Comparison of ENCODE assay signal across 20 mouse cellular contexts in genomic region chr2:113030689-113031088, GRCm38 (mm10).
DNase-seq lines count a peak whose midpoint lies in the region; ATAC-seq and TF ChIP-seq lines count a peak whose summit lies in the region.
"Had no signal": no experiment of that assay in that cellular context is flagged by ENCODE, and none has a peak within 500 bp of the region (broad histone marks: within the 10 kb centered on the region; RNA-seq: fewer than 3 reads in every experiment).

No protein-coding gene starts in this region.

- no peaks in the 10 kb centered on the region for H3K36me3 ChIP-seq in hindbrain, embryonic 14.5 days (replicated peaks; ENCODE audit: control insufficient read depth, insufficient read depth)
- no peaks in the 10 kb centered on the region for H3K36me3 ChIP-seq in hindbrain, embryonic 10.5 days
- no peaks in the 10 kb centered on the region for H3K36me3 ChIP-seq in C2C12 (ENCODE audit: control insufficient read depth, insufficient read depth)
- no peaks in the 10 kb centered on the region for H3K36me3 ChIP-seq in hindbrain, postnatal 0 days (ENCODE audit: insufficient read depth, low read length)
- H3K36me3 ChIP-seq: embryonic facial prominence, embryonic 10.5 days; kidney, embryonic 15.5 days; liver, embryonic 13.5 days; midbrain, embryonic 13.5 days; stomach, embryonic 15.5 days had no signal

- no peaks in the 10 kb centered on the region for H3K79me2 ChIP-seq in C2C12 (ENCODE audit: control insufficient read depth, insufficient read depth)

- H3K4me2 ChIP-seq in hindbrain, embryonic 14.5 days (replicated peaks), result no peak overlapping the region
- no peak overlapping the region for H3K4me2 ChIP-seq in hindbrain, postnatal 0 days (ENCODE audit: low read depth, low read length)
- H3K4me2 ChIP-seq: heart, embryonic 11.5 days; kidney, embryonic 15.5 days; liver, embryonic 13.5 days; lung, embryonic 14.5 days; midbrain, embryonic 13.5 days; stomach, embryonic 15.5 days had no signal

- no peak overlapping the region for H3ac ChIP-seq in C2C12 (ENCODE audit: control insufficient read depth, insufficient read length, low read depth)

- no peak overlapping the region for H3K4me3 ChIP-seq in hindbrain, embryonic 14.5 days (replicated peaks; ENCODE audit: low read length)
- H3K4me3 ChIP-seq in hindbrain, embryonic 10.5 days, result no peak overlapping the region
- no peak overlapping the region for H3K4me3 ChIP-seq in C2C12 (ENCODE audit: insufficient read depth, poor library complexity, severe bottlenecking)
- H3K4me3 ChIP-seq in hindbrain, postnatal 0 days (ENCODE audit: low read length), result no peak overlapping the region
- H3K4me3 ChIP-seq: embryonic facial prominence, embryonic 10.5 days; kidney, embryonic 15.5 days; liver, embryonic 13.5 days; midbrain, embryonic 13.5 days; stomach, embryonic 15.5 days had no signal

- TF ChIP-seq POLR2A in brain, embryonic 14.5 days (IDR thresholded peaks at IDR 0.05; ENCODE audit: borderline replicate concordance, extremely low read depth, insufficient read depth, insufficient read length, poor library complexity, severe bottlenecking), result no peak

- H3K9me3 ChIP-seq in hindbrain, embryonic 14.5 days (ENCODE audit: control insufficient read depth, low read length), result no peaks in the 10 kb centered on the region
- H3K9me3 ChIP-seq in hindbrain, embryonic 10.5 days, result no peaks in the 10 kb centered on the region
- no peaks in the 10 kb centered on the region for H3K9me3 ChIP-seq in hindbrain, postnatal 0 days (ENCODE audit: low read length)
- H3K9me3 ChIP-seq: embryonic facial prominence, embryonic 10.5 days; kidney, embryonic 15.5 days; liver, embryonic 13.5 days; midbrain, embryonic 13.5 days; stomach, embryonic 15.5 days had no signal

- H3K4me1 ChIP-seq in hindbrain, embryonic 14.5 days (replicated peaks; ENCODE audit: control insufficient read depth, insufficient read depth, low read length), result no peaks in the 10 kb centered on the region
- H3K4me1 ChIP-seq in hindbrain, embryonic 10.5 days (replicated peaks), result no peaks in the 10 kb centered on the region
- no peaks in the 10 kb centered on the region for H3K4me1 ChIP-seq in hindbrain, postnatal 0 days (ENCODE audit: insufficient read depth, low read length)
- H3K4me1 ChIP-seq: embryonic facial prominence, embryonic 10.5 days; kidney, embryonic 15.5 days; liver, embryonic 13.5 days; midbrain, embryonic 13.5 days; stomach, embryonic 15.5 days had no signal

- 0 out of 2 replicates have a peak, but pooled peaks have one; percentile 40 for ATAC-seq in hindbrain, embryonic 14.5 days (ENCODE audit: low FRiP score)
- peak; percentile 64 for ATAC-seq in hindbrain, postnatal 0 days
- ATAC-seq: intestine, embryonic 16.5 days; midbrain, embryonic 13.5 days had no signal

- no peak overlapping the region for H3K27ac ChIP-seq in hindbrain, embryonic 14.5 days
- H3K27ac ChIP-seq in hindbrain, embryonic 10.5 days, result no peak overlapping the region
- no peak overlapping the region for H3K27ac ChIP-seq in hindbrain, postnatal 0 days
- H3K27ac ChIP-seq: embryonic facial prominence, embryonic 10.5 days; kidney, embryonic 15.5 days; liver, embryonic 13.5 days; midbrain, embryonic 13.5 days; stomach, embryonic 15.5 days had no signal

- no peak for DNase-seq in hindbrain, embryonic 14.5 days (ENCODE audit: low spot score)
- DNase-seq in hindbrain, embryonic 10.5 days (ENCODE audit: low spot score), result no peak
- DNase-seq in brain, embryonic 14.5 days (ENCODE audit: low read depth), result peak; percentile 55
- peak; percentile 16 for DNase-seq in hindbrain, postnatal 0 days (ENCODE audit: low spot score)
- no peak for DNase-seq in frontal cortex, postnatal 36 days (ENCODE audit: low spot score in 2 of 2)
- no peak for DNase-seq in kidney, adult 18-20 months
- DNase-seq: adrenal gland, postnatal 10 days; cerebellum, adult 9-10 months; kidney, postnatal 36 days; liver, embryonic 13.5 days; lung, embryonic 14.5 days; right cerebral cortex, adult 18-20 months; thymus, postnatal 36 days had no signal

- H3K9ac ChIP-seq in hindbrain, embryonic 14.5 days, result no peak overlapping the region
- H3K9ac ChIP-seq in hindbrain, postnatal 0 days (replicated peaks; ENCODE audit: low read length), result no peak overlapping the region
- H3K9ac ChIP-seq: kidney, embryonic 15.5 days; liver, embryonic 13.5 days; lung, embryonic 14.5 days; midbrain, embryonic 13.5 days; stomach, embryonic 15.5 days had no signal

- WGBS in hindbrain, embryonic 14.5 days, result 78% methylated on average over 5 of the region's 5 CpGs
- 84% methylated on average over 5 of the region's 5 CpGs for WGBS in hindbrain, embryonic 10.5 days
- WGBS in hindbrain, postnatal 0 days, result 70% methylated on average over 5 of the region's 5 CpGs

- no peak for TF ChIP-seq CTCF in C2C12 (IDR thresholded peaks at IDR 0.05; ENCODE audit: control insufficient read depth, insufficient read depth, insufficient read length)
- no peak for TF ChIP-seq CTCF in brain, embryonic 14.5 days (IDR thresholded peaks at IDR 0.05; ENCODE audit: borderline replicate concordance, extremely low read depth, insufficient read depth, insufficient read length)
- TF ChIP-seq CTCF in hindbrain, postnatal 0 days (IDR thresholded peaks at IDR 0.05; ENCODE audit: low read depth), result no peak

- no peaks in the 10 kb centered on the region for H3K27me3 ChIP-seq in hindbrain, embryonic 14.5 days (ENCODE audit: control insufficient read depth, insufficient read depth, low read length)
- no peaks in the 10 kb centered on the region for H3K27me3 ChIP-seq in hindbrain, embryonic 10.5 days (ENCODE audit: insufficient read depth, poor library complexity, severe bottlenecking)
- no peaks in the 10 kb centered on the region for H3K27me3 ChIP-seq in C2C12 (ENCODE audit: control insufficient read depth, insufficient read depth, insufficient read length)
- no peaks in the 10 kb centered on the region for H3K27me3 ChIP-seq in hindbrain, postnatal 0 days (ENCODE audit: insufficient read depth, low read length)
- H3K27me3 ChIP-seq: kidney, embryonic 15.5 days; liver, embryonic 13.5 days; midbrain, embryonic 13.5 days; stomach, embryonic 15.5 days had no signal

- H3K79me3 ChIP-seq in C2C12 (ENCODE audit: low read depth), result no peaks in the 10 kb centered on the region

TF ChIP-seq in C2C12, 6 proteins besides CTCF, POLR2A, EP300 and RAD21:
- TF ChIP-seq CEBPB (IDR thresholded peaks at IDR 0.05; ENCODE audit: low read depth) (no peak), MYOD1 (IDR thresholded peaks at IDR 0.05; ENCODE audit: control insufficient read depth, insufficient read length, low read depth) (peak; percentile 56), FOSL1 (IDR thresholded peaks at IDR 0.05; ENCODE audit: insufficient read depth, low read length, poor library complexity, severe bottlenecking) (no peak)
TF ChIP-seq in C2C12: peak in this region for 1.

Comparison
In these comparisons a context has a peak if more than half of its experiments do, and no peak if none do; other contexts are left out.
1. DNase-seq: peak in brain, embryonic 14.5 days (single experiment) and hindbrain, postnatal 0 days (single experiment); none in hindbrain, embryonic 14.5 days (single experiment), hindbrain, embryonic 10.5 days (single experiment), frontal cortex, postnatal 36 days (0 of 2) and kidney, adult 18-20 months (single experiment).